Mouse (Mus musculus) hindbrain, postnatal 0 days (tissue): Measurements from ENCODE around the gene Zfp574. TPM values are rescaled to one million over a fixed set of nuclear protein-coding genes. Genes with fewer than 3 reads are reported as not detected.
A peak's percentile ranks its signal among the peaks of the same experiment; 100 is the strongest.

ENCODE experiments used
- ATAC-seq: fragments of 200-750 bp; cut with Nextera tagmentation; 2 replicates; pipeline ENCODE4 v1.8.0; 2017; ENCODE audit warnings: mild to moderate bottlenecking, moderate TSS enrichment, moderate library complexity
- DNase-seq: peaks from one replicate; pipeline ENCODE4 v3.0.0-alpha.2; 2015; ENCODE audit warnings: low spot score
- H3K27ac ChIP-seq: fragments of 300-500 bp; sonication (generic); 2 replicates; pipeline ENCODE4 v1.5.1; 2014; ENCODE audit warnings: mild to moderate bottlenecking
- H3K27me3 ChIP-seq: fragments of 300-500 bp; sonication (generic); 2 replicates; pipeline ENCODE4 v1.6.1; 2014; ENCODE audit warnings: low read length, mixed read lengths; ENCODE audit not compliant: insufficient read depth
- H3K36me3 ChIP-seq: fragments of 300-500 bp; sonication (generic); 2 replicates; pipeline ENCODE4 v1.6.1; 2014; ENCODE audit warnings: low read length, mixed read lengths; ENCODE audit not compliant: insufficient read depth
- H3K4me1 ChIP-seq: fragments of 300-500 bp; sonication (generic); 2 replicates; pipeline ENCODE4 v1.6.1; 2014; ENCODE audit warnings: antibody characterized with exemption, low read length, mixed read lengths; ENCODE audit not compliant: insufficient read depth
- H3K4me2 ChIP-seq: fragments of 300-500 bp; sonication (generic); 2 replicates; pipeline ENCODE4 v1.6.1; 2014; ENCODE audit warnings: low read depth, mild to moderate bottlenecking, low read length, moderate library complexity, mixed read lengths
- H3K4me3 ChIP-seq: fragments of 300-500 bp; sonication (generic); 2 replicates; pipeline ENCODE4 v1.5.1; 2014; ENCODE audit warnings: low read length
- H3K9ac ChIP-seq: fragments of 300-500 bp; sonication (generic); replicated peaks from 2 replicates; pipeline ENCODE4 v1.6.1; 2014; ENCODE audit warnings: mild to moderate bottlenecking, low read length, moderate library complexity, mixed read lengths
- H3K9me3 ChIP-seq: fragments of 300-500 bp; sonication (generic); 2 replicates; pipeline ENCODE4 v1.6.1; 2016; ENCODE audit warnings: low read length, mixed read lengths
- CTCF ChIP-seq: IDR thresholded peaks from 2 replicates; pipeline ENCODE4 v1.5.1; 2016; ENCODE audit warnings: antibody characterized with exemption, control low read depth, low read depth
- WGBS: fragments of 180-500 bp; shearing (Covaris S2); extraction: QIAGEN DNeasy Blood & Tissue Kit; methylation state at CpG from one replicate; pipeline ENCODE4 v1.1.7; 2014; 5-methylcytosine and 5-hydroxymethylcytosine counted together
- polyA plus RNA-seq: library from polyadenylated mRNA; unstranded; fragments of >200 nt; fragmentation: Nextera tagmentation; extraction: Ambion mirVana; gene quantifications from 2 replicates; pipeline ENCODE4 v1.2.1, GENCODE M21; 2015
- total RNA-seq: library from RNA; depleted of rRNA; stranded (reverse); fragments of >200 nt; gene quantifications from 2 replicates; pipeline ENCODE4 v1.2.3, GENCODE M21; 2014

The Zfp574 gene
- total and polyA plus RNA-seq, 2 experiments from 2014 or later, result 26.3 to 40.4 TPM

GRCm38 (mm10) chr7:25079496-25080026 is 7.2 kb downstream of the Zfp574 start:
- no peak overlapping the region for H3K9ac ChIP-seq
- no peak overlapping the region for H3K4me2 ChIP-seq
- TF ChIP-seq CTCF, result no peak
- H3K36me3 ChIP-seq, result peaks cover 40% of the 10 kb centered on the region
- no peaks in the 10 kb centered on the region for H3K9me3 ChIP-seq
- no peak for ATAC-seq
- 76% methylated on average over 12 of the region's 12 CpGs for WGBS
- peaks cover 15% of the 10 kb centered on the region; the same call in 1 of the 2 replicates for H3K4me1 ChIP-seq
- no peak overlapping the region for H3K27ac ChIP-seq
- no peak overlapping the region for H3K4me3 ChIP-seq
- H3K27me3 ChIP-seq, result no peaks in the 10 kb centered on the region
- DNase-seq, result no peak

- DNase-seq, result no peak
- Histone ChIP-seq H3K9ac (no peak overlapping the region), H3K27ac (no peak overlapping the region), H3K27me3 (no peaks in the 10 kb centered on the region), H3K36me3 (peaks cover 43% of the 10 kb centered on the region), H3K4me2 (no peak overlapping the region), H3K9me3 (no peaks in the 10 kb centered on the region), H3K4me1 (peaks cover 15% of the 10 kb centered on the region; the same call in 1 of the 2 replicates), H3K4me3 (no peak overlapping the region)
- WGBS, result 94% methylated on average over 13 of the region's 13 CpGs
- TF ChIP-seq CTCF, result no peak
- ATAC-seq, result no peak
Observed at GRCm38 (mm10) chr7:25080431-25080830, 8.1 kb downstream of the Zfp574 start.

- ATAC-seq (peak; percentile 33; the same call in 1 of the 2 replicates), DNase-seq (peak; percentile 78)
- Histone ChIP-seq H3K27me3 (no peaks in the 10 kb centered on the region), H3K4me1 (peaks cover 11% of the 10 kb centered on the region; the same call in 1 of the 2 replicates), H3K4me2 (no peak overlapping the region), H3K27ac (no peak overlapping the region), H3K9ac (no peak overlapping the region), H3K36me3 (peaks cover 43% of the 10 kb centered on the region), H3K4me3 (no peak overlapping the region), H3K9me3 (no peaks in the 10 kb centered on the region)
- TF ChIP-seq CTCF, result peak; percentile 80
- WGBS, result 69% methylated on average over 4 of the region's 4 CpGs
Observed at GRCm38 (mm10) chr7:25082510-25082909, 10.1 kb downstream of the Zfp574 start.

GRCm38 (mm10) chr7:25084621-25085020 is 12.3 kb downstream of the Zfp574 start:
- peaks cover 41% of the 10 kb centered on the region for H3K36me3 ChIP-seq
- H3K9ac ChIP-seq, result no peak overlapping the region
- no peak for ATAC-seq
- DNase-seq, result no peak
- no peaks in the 10 kb centered on the region for H3K9me3 ChIP-seq
- no peak for TF ChIP-seq CTCF
- no peak overlapping the region for H3K4me2 ChIP-seq
- no peaks in the 10 kb centered on the region for H3K27me3 ChIP-seq
- H3K27ac ChIP-seq, result no peak overlapping the region
- H3K4me3 ChIP-seq, result no peak overlapping the region
- H3K4me1 ChIP-seq, result no peaks in the 10 kb centered on the region
- WGBS, result 81% methylated on average over 5 of the region's 5 CpGs

- no peak for ATAC-seq
Observed at GRCm38 (mm10) chr7:25086656-25087055, 14.3 kb downstream of the Zfp574 start.

GRCm38 (mm10) chr7:25087256-25087912 is 15.0 kb downstream of the Zfp574 start:
- Histone ChIP-seq H3K4me1 (no peaks in the 10 kb centered on the region), H3K27ac (no peak overlapping the region), H3K27me3 (no peaks in the 10 kb centered on the region), H3K9ac (no peak overlapping the region), H3K4me2 (no peak overlapping the region), H3K4me3 (no peak overlapping the region), H3K9me3 (no peaks in the 10 kb centered on the region), H3K36me3 (peaks cover 13% of the 10 kb centered on the region)
- DNase-seq (no peak), ATAC-seq (peak; percentile 37; the same call in 1 of the 2 replicates)
- no peak for TF ChIP-seq CTCF
- WGBS, result 56% methylated on average over 10 of the region's 10 CpGs

More at GRCm38 (mm10) chr7:25086656-25087055, 14.3 kb downstream of the Zfp574 start:
- WGBS, result 45% methylated on average over 3 of the region's 3 CpGs
- Histone ChIP-seq H3K4me3 (no peak overlapping the region), H3K9me3 (no peaks in the 10 kb centered on the region), H3K36me3 (peaks cover 20% of the 10 kb centered on the region), H3K27ac (no peak overlapping the region), H3K27me3 (no peaks in the 10 kb centered on the region), H3K9ac (no peak overlapping the region), H3K4me2 (no peak overlapping the region), H3K4me1 (no peaks in the 10 kb centered on the region)
- DNase-seq, result peak; percentile 46
- peak; percentile 63 for TF ChIP-seq CTCF

- ATAC-seq, result no peak
- TF ChIP-seq CTCF, result no peak
Observed at GRCm38 (mm10) chr7:25087972-25088371, 15.6 kb downstream of the Zfp574 start.

More at GRCm38 (mm10) chr7:25087972-25088371, 15.6 kb downstream of the Zfp574 start:
- Histone ChIP-seq H3K36me3 (peaks cover 12% of the 10 kb centered on the region), H3K9me3 (no peaks in the 10 kb centered on the region), H3K4me2 (no peak overlapping the region), H3K27me3 (no peaks in the 10 kb centered on the region), H3K4me1 (no peaks in the 10 kb centered on the region), H3K9ac (no peak overlapping the region), H3K27ac (no peak overlapping the region), H3K4me3 (no peak overlapping the region)
- 40% methylated on average over 5 of the region's 5 CpGs for WGBS
- DNase-seq, result no peak
